Mouse (Mus musculus) left cerebral cortex, postnatal 25 days (tissue): ENCODE measurements around the gene Cpox. TPM values are rescaled to one million over a fixed set of nuclear protein-coding genes. Genes with fewer than 3 reads are reported as not detected.
"Not testable (repeated sequence)": the region's sequence is repeated elsewhere in the genome, so short reads cannot be mapped to it uniquely, and the experiment has no call there.

Experiments used
- DNase-seq, 2 experiments: peaks; one replicate each; pipeline ENCODE4 v3.0.0; 2022; ENCODE audit warnings: low spot score in 2 of 2, mixed read lengths in 1 of 2
- intact Hi-C: fragments of 180-260 bp; cut with DNase I; formaldehyde crosslinking; loops from one replicate; pipeline ENCODE4 v1.15.1; 2025
- total RNA-seq, 2 experiments: library from RNA; stranded (reverse); gene quantifications; 2 replicates each; pipeline ENCODE4 v1.2.3; 2021

Gene Cpox
- total RNA-seq, 2 experiments from 2014 or later: 40.2 to 40.4 TPM

DNA sequence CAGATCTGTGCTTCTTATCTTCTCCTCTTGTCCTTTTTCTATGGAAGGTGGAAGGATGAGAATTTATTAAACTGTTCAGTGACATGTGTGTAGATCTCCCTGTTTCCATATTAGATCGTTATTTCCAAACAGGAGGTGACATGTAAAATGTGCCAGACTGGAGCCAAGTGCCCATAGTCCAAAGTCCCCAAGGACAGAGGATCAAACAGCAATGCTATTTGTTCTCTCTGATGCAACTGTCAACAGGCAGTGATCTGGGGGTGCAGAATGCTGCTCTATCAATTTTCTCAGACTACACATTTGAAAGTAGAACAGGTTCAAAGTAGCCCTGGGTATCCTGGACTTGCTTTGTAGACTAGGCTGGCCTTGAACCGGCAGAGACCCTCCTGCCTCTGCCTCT lies 6.3 kb upstream of the Cpox start:
- intact Hi-C loops: loop anchor here (5.0 to 10.0 kb wide), 3 partner anchors 202 to 1049 kb away; no protein-coding TSS in a partner anchor
- no peak for DNase-seq

DNA sequence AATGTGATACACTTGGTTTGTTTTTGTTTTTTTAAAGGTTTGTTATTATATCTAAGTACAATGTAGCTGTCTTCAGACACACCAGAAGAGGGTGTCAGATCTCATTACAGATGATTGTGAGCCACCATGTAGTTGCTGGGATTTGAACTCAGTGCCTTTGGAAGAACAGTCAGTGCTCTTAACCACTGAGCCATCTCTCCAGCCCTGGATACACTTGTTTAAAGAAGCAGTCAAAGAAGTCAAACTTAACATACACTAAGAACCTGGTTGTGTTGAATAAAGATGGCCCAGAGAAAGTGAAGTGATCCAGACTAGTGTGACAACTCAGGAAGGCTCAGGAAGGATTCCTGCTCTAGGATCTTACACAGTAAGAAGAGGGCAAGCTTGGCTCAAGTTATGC lies 5.0 kb upstream of the Cpox start:
- not testable (repeated sequence) for DNase-seq
- intact Hi-C loops: loop anchor here (10.0 kb wide), 1 partner anchor 1050 kb away; no protein-coding TSS in a partner anchor

DNA sequence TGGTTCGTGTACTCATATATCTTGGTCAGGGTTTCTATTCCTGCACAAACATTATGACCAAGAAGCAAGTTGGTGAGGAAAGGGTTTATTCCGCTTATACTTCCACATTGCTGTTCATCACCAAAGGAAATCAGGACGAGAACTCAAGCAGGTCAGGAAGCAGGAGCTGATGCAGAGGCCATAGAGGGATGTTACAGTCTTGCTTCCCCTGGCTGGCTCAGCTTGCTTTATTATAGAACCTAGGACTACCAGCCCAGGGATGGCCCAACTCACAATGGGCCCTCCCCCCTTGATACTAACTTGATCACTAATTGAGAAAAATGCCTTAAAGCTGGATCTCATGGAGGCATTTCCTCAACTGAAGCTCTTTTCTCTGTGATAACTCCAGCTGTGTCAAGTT lies 3.4 kb upstream of the Cpox start:
- DNase-seq: not testable (repeated sequence)

DNA sequence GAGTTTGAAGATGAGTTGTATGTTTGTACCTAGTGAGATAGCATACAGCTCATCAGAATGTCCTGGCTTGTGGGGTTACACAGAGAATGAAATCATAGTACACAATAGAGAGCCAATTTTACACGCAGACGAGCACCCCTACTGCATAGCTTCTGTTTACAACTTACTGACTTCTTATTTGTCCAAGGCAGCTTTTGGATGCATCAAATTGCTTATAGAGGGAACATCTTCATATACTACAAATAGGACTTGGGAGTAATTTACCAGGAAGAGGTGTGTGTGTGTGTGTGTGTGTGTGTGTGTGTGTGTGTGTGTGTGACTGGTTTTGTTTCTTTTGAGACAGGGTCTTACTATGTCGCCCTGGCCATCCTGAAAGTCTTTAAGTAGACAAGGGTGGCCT lies 1.5 kb upstream of the Cpox start:
- intact Hi-C loops: loop anchor here (10.0 kb wide), 1 partner anchor 1054 kb away; no protein-coding TSS in a partner anchor
- DNase-seq: peak in 1 of 2 experiments; percentile 0

More for the DNA sequence above, 3.4 kb upstream of the Cpox start:
- intact Hi-C loops: loop anchor here (10.0 kb wide), 1 partner anchor 1052 kb away; no protein-coding TSS in a partner anchor

DNA sequence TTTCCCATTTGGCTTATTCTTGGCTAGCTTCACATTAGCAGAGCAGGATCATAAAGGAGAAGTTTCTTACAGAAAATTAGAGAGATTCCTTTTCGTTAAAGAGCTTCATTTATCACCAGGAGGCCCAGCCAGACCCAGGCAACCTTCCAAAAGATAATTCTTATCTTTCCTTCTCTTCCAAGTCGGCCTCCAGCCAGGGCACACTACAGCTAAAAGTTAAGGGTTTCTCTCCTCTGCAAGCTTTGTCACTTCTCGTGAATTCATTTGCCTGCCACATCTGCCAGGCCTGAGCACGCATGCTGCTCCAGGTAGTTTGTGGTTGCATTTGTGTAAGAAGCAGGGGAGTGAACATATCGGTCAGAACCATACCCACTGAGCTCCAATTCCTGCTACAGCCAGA lies 828 bp upstream of the Cpox start:
- intact Hi-C loops: loop anchor here (10.0 kb wide), 1 partner anchor 1054 kb away; no protein-coding TSS in a partner anchor
- DNase-seq: no peak

DNA sequence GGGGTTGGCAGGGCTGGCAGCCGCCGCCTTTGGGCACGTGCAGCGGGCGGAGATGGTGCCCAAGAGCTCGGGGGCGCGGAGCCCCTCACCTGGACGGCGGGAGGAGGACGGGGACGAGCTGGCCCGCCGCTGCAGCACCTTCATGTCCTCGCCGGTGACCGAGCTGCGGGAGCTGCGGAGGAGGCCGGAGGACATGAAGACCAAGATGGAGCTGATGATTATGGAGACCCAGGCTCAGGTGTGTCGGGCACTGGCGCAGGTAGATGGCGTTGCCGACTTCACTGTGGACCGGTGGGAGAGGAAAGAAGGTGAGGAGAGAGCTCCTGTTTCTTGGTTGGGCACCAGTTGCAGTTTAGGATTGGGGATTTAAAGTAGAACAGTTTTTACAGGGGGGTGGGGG lies 551 bp downstream of the Cpox start:
- no peak for DNase-seq
- intact Hi-C loops: loop anchor here (1.0 to 5.0 kb wide), 2 partner anchors 58 to 148 kb away; partner anchors contain the start of gene St3gal6

DNA sequence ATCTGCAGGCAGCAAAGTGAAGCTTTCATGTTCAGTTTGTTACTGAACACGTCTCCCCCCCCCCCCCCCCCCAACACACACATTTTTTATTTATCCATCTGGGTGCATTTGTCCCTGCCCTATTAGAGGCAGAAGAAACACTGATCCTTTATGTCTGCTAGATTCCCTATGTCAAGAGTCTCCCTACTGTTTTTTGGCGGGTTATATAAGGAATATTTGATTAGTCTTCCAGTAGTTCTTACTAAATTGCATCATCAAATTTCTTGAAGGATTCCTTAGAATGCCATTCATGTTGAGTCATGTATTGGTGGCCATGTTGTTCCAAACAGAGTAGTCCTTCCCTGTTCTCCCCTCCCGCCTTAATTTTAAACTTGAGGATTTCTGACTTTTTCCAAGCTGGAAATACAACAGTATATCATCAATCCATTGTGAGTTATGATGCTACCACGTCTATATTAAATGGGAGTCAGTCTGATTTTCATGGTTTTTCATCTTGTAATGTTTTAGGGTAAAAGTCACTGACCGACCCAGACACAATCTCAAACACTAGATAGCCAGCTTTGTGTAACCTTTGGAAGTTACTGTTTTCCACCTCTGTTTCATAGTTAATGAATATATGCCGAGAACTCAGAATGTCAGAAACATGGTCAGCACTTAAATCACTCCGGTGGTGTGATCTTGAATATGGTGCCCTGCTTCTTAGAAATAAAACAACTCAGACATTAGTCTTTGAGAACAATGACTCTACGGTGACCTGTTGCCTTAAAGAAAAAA lies 1.3 kb downstream of the Cpox start:
- no peak for DNase-seq
- intact Hi-C loops: loop anchor here (5.0 kb wide), 1 partner anchor 149 kb away; the partner anchor contains the start of gene St3gal6

DNA sequence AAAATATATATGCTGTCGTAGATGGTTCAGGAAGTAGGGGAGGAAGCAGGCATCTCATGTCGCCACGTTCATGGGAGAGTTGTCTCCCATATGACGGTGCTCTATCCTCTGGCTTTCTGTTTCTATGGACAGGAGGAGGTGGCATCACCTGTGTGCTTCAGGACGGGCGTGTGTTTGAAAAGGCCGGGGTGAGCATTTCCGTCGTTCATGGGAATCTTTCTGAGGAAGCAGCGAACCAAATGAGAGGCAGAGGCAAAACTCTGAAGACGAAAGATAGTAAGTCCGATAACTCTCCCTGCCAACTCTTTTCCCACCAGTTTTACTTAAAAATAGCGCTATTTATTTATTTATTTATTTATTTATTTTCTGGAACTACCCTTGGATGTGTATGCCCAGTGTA lies 2.3 kb downstream of the Cpox start:
- intact Hi-C loops: loop anchor here (5.0 kb wide), 1 partner anchor 150 kb away; the partner anchor contains the start of gene St3gal6
- no peak for DNase-seq

DNA sequence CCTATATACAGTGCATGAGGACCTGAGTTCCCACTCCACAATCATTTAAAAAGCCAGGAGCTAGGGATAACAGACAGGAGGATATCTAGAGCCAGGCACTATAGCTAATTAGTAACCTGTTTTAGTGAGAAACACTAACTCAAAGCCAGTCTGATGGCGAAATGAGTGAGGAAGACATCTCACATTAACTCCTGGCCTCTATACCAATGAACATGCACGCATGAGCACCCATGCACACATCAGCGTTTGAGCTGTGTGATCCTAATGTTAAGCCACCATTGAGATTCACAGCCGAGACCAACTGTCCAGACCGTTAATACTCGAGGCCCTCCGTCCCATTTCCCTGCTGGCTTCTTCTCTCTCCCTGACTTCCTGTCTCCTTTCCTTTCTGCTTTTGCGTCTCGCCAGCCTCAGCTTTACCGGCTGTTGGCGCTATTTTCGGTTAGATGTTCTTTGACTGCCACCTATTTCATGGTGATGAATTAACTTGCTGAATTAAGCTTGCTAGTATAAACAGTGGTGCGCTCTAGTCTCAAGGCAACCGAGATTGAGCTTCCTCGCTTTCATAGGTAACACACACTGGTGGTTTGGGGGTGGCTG lies 3.8 kb downstream of the Cpox start:
- DNase-seq: no peak
- intact Hi-C loops: loop anchor here (5.0 kb wide), 1 partner anchor 152 kb away; the partner anchor contains the start of gene St3gal6

DNA sequence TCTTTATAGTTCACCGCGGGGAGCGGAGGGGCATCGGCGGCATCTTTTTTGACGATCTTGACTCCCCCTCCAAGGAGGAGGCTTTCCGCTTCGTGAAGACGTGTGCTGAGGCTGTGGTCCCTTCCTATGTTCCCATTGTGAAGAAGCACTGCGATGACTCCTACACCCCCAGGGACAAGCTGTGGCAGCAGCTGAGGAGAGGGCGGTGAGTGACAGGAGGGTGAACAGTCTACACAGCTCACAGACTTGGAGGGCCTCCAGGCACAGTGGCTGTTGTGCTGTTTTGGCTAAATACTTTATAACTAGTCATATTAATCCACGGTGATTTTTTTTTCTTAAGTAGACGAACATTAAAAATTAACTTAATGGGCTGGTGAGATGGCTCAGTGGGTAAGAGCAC lies 5.2 kb downstream of the Cpox start:
- DNase-seq: peak in 1 of 2 experiments; percentile 26
- intact Hi-C loops: no loop called here

DNA sequence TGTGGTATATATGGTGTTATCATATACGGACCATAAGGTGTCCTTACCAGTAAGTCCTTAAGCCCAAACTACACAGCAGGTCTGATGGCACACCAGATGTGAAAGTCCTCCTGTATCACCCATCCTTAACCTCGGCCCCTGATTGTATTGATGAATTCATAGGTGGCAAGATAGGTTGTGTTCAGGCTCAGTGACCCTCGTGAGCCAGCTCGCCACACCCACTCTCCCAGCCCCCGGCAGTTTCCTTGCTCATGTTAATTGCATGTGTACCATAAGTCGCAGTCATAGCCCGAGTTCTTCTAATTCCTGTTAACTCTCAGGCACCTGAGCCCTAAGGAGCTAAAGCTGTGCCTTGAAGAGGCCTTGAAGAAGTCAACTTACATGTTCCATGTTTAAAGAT lies 6.1 kb downstream of the Cpox start:
- intact Hi-C loops: no loop called here
- no peak for DNase-seq

DNA sequence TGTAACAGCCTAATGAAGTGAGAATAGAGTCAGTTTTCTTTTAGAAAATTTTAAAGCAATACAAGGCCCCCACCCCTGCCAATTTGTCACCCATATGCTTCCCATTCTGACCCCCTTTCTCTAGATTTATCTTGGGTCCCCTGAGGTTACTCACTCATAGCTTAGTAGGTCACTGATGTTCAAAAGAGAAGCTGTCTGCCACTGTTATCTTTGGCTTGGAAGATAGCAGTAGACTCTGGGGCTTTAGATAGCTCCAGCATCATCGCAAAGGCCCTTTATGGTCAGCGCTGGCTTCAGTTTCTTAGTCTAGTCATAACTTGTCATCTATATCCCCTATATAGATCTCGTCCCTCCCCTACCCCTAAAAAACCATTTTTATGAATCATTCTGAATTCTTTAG lies 6.5 kb downstream of the Cpox start:
- no peak for DNase-seq
- intact Hi-C loops: no loop called here

DNA sequence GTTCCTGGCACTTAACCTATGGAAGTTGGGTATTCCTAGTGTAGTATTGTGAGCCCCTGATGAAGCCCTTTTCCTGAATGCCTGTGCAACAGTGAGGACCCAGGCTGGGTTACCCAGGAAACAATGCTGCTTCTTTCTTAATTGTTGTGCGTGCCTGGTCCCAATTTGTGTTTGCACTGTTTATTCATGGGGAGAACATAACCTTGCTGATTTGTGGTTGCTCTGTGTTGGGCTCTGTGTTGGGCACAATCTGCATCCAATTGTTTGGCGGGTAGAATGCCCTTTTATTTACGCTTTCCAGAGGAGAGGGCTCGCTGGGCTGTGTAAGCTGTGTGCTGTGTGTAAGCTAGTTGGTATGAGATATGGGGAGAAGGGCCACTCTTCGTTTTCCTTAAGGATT lies 7.4 kb downstream of the Cpox start:
- DNase-seq: no peak
- intact Hi-C loops: no loop called here

DNA sequence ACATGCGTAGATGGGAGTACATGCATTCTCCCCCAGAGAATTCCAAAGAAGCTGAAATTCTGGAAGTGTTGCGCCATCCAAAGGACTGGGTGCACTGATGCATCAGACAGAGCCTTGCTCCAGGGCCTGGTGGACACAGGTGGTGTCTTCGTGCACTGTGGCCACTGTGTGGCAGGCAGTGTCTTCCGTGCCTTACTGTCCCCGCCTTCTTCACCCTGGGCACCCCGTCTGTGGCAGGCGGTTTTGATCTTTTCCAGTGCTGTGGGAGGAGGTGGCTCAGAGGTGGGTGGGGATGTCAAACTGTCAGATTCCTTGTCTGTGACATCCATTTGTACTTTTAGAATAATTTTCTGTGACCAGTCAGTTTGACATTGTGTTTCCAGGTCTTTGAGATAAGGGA lies 8.6 kb downstream of the Cpox start:
- intact Hi-C loops: no loop called here
- no peak for DNase-seq

DNA sequence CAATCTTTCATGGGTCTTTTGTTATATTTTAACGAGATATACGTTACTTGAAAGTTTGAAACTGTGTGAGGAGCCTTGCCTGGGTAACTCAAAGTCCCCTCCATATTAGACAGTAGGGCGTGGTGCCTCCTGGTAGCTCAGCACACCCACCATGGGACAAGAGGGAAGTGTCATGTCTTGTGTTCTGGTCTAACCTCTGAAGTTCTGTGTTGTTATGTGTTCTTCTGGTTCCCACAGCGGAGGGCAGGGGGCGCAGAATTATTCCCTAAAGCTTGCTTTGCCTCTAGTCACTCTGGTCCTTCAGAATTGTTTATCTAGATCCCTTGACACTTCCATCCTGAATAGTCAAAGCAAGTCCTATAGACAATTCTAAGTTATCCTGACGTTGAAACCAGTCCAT lies 12.0 kb downstream of the Cpox start:
- intact Hi-C loops: no loop called here
- DNase-seq: no peak

DNA sequence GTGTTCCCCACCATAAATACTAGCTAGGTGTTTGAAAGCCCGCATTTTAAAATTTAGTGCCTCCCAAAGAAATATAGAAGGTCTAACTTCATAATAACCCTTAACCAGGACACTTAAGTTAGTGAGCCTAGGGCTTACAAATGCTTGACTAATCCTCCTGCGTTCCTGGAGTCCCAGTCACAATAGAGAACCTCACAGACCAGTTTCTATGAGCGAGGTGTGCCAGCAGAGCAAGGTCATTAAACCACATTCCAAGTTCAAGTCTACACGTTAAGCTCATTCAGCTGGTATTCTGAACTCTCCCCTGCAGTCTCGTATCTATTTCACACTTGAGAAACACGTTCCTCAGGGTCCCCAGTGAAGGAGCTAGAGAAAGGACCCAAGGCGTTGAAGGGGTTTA lies 12.8 kb downstream of the Cpox start:
- intact Hi-C loops: no loop called here
- no peak for DNase-seq

DNA sequence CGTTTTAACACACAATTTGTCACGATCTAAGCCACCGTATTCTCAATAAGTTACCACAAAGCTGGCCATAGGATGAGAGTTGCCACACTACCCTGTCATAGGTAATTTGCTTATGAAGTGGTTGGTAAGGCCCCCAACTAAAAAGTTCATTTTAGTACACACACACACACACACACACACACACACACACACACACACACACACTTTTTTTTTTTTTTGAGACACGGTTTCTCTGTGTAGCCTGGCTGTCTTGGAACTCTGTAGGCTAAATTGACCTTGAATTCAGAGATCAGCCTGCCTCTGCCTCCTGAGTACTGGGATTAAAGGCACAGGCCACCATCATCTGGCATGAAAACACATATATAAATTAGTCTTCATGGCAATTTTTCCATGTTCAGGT lies 13.8 kb downstream of the Cpox start:
- no peak for DNase-seq
- intact Hi-C loops: no loop called here

DNA sequence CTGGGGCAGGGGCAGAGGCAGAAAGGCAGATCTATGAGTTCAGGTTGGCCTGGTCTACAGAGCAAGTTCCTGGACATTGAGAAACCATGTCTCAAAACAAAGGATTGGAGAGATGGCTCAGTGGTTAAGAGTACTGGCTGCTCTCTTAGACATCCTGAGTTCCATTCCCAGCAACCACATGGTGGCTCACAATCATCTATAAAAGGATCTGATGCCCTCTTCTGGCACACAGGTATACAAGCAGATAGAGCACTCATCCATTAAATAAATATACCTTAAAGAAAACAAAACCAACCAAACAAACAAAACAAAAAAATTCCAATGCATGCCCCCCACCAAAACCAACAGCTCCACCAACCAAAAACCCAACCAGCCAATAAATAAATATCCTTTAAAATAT lies 14.4 kb downstream of the Cpox start:
- no peak for DNase-seq
- intact Hi-C loops: no loop called here

DNA sequence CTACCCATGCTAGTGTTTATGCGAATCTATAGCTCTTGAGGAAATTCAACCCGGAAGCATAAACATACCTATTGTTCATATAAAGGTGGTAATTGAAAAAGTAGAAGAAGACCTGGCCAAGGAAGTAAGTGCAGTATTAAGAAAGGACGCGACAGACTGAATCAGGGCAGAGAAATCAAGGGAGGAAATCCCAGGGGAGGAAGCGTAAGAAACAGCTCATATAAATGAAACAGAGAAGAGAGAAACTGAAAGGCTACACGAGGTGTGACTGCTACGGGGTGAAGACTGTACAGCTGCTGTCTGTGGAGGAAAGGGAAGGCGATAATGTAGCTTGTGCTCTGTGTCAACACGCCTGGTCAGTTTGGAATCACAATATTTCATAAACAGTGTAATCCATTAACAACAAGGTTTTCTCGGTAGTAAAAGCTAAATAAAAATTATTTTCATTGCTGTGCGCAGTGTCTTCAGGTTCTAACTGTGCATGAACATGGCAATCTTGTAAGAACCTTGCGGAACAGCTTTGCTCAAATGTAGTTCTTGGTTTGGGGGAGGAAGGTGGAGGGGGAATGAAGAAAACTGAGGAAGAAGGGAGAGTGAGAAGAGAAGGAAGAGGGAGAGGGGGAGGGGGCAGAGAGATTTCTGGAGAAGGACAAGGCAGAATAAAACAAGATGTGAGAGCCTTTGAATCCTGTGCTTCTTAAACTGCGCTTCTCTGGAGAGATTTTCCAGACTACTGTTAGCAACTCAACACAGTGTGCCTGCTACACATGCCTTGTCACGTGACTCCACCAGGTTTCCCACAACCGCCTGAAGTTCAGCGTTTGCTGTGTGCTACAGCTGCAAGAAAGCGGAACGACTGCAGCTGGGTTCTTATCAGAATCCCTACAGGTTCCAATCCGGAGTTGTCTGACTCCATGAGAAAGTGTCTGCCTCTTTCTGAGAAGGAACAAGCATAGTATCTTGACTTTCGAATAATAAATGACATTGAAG lies 15.8 kb downstream of the Cpox start:
- no peak for DNase-seq
- intact Hi-C loops: no loop called here

DNA sequence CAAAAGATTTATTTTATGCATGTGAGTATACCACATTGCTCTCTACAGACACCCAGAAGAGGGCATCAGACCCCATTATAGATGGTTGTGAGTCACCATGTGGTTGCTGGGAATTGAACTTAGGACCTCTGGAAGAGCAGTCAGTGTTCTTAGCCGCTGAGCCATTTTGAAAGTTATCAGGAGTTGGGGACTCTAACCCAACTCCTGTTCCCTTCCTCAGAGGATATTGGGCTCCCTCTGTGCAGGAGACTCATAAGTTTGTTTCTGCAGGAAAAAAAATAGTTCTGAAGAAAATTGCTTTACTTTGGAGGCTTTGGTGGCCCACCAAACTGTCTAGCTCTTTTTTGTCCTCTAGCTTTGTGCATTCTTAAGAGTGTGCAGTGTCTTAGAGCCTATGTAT lies 18.4 kb downstream of the Cpox start:
- intact Hi-C loops: no loop called here

More for the DNA sequence above, 18.4 kb downstream of the Cpox start:
- no peak for DNase-seq
